Mouse (Mus musculus) embryo, embryonic 11.5 days (tissue): ENCODE results near the gene Gm8024.
"Not testable (repeated sequence)": the region's sequence is repeated elsewhere in the genome, so short reads cannot be mapped to it uniquely, and the experiment has no call there.

Experiments used
- DNase-seq: peaks from one replicate; pipeline ENCODE4 v3.0.0-alpha.2; 2012; ENCODE audit warnings: low read depth, low spot score

Gene Gm8024

GRCm38 (mm10) chr14:42524182-42524581 lies at the start of gene Gm8024:
Gm8024 (minus strand) TSS chr14:42524282.
- not testable (repeated sequence) for DNase-seq

- not testable (repeated sequence) for DNase-seq
Measured at GRCm38 (mm10) chr14:42543170-42543701, 19.2 kb upstream of the Gm8024 start.

GRCm38 (mm10) chr14:42542316-42543169 lies 18.5 kb upstream of the Gm8024 start:
- DNase-seq: not testable (repeated sequence)

GRCm38 (mm10) chr14:42502249-42502648 lies 21.8 kb downstream of the Gm8024 start, which contains the start of gene Gm8020:
Gm8020 (minus strand) TSS chr14:42502349.
- DNase-seq: not testable (repeated sequence)
